Mouse (Mus musculus): ENCODE measurements around the gene Zfp541.

The Zfp541 gene

DNA sequence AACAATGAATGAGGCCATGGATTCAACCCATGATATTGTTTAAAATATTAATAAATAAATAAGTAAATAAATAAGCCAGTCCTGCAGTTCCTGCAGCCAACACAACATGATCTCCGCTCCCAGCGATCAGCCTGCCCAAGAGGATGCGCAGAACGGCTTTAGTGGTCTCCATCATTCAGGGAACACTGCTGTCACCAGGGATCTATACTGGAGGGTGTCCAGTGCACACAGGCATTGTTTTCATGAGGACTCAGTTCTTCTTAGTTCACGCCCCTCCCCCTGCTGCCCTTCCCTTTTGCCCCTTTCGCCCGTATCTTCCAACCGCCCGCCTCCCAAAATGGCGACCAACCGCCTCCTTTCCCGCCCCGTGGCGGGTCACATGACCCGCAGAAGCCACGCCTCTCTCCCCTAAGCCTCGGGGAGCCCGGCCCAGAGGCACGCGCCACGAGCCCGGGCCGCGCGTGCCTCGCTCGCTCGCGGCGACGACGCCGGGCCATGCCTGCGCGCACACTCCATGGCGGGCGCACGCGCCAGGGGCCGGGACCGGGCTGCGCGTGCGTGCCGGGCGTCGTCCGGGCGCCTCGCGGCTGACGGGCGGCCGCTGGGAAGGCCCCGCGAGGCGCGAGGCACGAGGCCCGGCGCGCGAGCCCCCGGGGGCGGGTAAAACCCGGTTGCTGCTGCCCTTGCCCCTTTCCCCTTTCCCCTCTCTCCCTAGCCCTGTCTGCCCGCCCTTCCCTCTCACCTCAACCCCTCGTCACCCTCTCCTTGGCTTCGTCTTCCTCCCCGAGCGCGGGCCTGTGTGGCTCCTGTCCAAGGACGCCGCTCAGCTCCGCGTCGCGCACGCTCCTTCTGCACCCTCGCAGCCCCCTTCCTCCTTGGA, at the start of gene Zfp541:
Gene Zfp541, plus strand, starts transcription at position 596 of the 880 bp plus-strand sequence.
- peak; percentile 47 to 58 for DNase-seq

DNA sequence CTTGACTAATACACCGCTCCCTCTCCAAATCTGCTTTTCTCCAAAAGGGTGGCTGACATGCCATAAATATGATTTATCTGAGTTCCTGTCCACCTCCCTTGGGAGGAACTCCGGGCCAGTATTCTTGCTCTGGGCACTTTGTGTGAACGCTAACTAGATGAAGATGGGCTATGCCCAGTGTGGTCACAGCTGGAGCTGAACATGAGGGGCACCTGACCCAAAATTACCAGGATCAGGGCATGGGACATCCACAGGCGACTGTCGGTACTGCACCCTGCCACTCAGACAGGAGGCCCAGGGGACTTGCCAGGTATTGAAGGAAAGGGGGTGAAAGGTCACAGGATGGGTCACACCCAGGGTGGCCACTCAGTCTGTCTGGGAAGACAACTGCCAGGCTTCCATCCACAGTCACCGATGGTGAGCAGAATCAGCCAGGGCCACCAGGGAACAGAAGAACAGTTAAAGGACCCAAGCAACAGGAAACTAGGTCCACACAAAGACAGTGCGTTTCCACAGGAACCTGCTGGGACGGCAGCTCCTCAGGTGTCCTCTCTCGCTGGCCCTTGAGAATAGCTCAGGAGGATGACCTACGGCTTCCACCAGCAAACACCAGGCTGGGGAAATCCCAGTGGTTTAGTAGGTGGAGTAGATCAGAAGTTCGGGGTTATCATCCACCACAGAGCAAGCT, 48.9 kb upstream of the Zfp541 start:
- DNase-seq: peak; percentile 46 to 62

DNA sequence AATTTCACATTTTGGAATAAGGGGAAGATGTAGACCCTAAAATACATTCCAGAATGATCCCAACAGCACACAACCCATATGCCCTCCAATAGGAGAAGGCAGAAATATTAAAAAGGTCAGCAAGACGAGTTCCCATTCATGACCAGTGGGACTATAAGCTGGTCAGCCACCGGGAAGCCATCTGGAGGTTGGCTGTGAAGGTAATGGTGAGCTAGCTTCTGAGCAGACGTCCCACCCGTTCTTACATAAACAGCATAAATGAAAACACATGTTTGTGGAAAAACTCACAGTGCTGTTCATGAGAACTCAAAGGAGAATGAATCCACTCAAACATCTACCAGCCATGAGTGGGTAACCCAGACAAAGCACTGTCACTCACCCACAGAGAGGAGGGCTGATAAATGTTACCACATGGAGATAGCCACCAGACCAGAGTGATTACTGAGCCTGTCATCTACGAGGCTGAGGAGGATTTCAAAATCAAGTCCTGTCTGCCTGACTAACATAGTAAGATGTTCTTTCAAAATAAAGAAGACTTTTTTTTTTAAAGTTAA, 47.8 kb upstream of the Zfp541 start:
- no peak for DNase-seq

DNA sequence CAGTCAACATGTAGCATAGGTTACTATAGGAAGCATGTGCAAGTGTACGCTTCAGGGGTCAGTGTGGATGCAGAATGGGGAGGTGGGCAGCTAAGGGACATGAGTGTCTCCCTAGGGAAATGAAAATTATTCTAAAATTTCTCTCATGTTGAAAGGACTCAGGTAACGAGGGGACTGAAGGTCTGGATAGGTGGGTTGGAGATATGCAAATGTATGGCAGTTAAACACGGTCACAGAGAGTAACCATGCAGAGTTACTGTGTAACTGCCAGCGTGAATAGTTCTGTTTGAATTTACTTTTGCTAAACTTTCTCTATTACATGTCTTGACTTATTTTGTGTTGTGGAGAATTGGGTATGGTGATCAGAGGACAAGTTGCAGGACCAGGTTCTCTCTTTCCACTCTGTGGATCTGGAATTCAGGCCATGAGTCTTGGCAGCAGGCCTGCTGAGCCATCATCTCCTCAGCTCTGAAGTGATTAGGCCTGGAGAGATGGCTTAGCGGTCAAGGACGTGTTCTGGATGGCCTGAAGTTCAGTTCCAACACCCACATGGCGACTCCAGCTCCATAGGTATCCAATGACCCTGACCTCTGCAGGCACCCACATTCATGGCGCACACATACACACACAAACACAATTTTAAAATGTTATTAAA, 47.0 kb upstream of the Zfp541 start:
- DNase-seq: peak; percentile 38 to 54

DNA sequence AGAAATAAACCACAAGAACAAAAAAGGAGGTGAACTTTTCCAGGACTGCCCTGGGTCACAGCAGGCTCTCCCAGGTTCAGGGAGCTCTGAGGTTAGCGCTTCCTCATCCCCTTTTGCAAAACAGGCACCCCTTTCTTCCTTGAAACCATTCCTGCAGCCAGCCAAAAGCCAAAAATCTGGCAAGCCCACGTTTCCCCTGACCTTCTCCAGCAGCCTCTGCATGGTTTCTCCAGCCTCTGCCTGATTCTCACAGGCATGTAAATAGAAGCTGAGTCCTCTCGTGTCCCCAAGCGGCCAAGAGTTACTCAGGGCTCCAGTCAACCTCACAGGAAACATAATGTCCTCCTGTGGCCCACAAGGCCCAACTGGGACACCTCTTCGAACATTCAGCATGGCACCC, 46.2 kb upstream of the Zfp541 start:
- DNase-seq: no peak

DNA sequence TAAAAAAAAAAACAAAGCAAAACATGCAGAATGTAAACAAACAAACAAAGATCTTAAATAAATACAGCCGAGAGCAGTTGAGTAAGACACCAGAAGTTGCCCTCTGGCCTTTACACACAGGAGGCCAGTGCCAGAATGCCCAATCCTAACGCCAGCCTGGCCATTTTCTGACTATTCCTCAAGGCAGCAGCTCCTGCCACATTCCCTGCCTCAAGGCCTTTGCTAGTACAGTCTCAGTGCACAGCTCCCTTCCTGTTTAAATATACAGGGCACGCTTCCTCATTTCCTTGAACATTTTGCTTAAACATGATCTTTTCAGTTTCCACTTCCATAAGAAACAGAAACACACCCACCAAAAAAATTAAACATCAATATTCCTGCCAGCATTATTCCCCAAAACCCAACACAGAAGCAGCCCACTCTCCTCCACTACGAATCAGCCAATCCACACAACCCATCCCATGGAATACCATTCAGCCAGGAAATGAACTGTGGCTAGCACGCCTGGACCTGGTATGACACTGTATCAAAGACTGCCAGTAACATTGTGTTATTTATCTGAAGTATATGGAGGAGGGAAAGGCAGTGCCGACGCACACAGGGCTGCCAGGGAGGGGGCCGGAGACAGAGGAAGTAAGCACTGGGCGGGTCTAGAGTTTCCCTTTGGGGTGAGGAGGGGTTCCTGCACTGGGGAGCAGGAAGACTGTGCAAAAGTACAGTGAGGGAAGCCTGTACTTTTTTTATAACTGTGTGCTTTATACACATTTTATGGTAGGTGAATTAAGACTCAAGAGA, 43.4 kb upstream of the Zfp541 start:
- DNase-seq: no peak

DNA sequence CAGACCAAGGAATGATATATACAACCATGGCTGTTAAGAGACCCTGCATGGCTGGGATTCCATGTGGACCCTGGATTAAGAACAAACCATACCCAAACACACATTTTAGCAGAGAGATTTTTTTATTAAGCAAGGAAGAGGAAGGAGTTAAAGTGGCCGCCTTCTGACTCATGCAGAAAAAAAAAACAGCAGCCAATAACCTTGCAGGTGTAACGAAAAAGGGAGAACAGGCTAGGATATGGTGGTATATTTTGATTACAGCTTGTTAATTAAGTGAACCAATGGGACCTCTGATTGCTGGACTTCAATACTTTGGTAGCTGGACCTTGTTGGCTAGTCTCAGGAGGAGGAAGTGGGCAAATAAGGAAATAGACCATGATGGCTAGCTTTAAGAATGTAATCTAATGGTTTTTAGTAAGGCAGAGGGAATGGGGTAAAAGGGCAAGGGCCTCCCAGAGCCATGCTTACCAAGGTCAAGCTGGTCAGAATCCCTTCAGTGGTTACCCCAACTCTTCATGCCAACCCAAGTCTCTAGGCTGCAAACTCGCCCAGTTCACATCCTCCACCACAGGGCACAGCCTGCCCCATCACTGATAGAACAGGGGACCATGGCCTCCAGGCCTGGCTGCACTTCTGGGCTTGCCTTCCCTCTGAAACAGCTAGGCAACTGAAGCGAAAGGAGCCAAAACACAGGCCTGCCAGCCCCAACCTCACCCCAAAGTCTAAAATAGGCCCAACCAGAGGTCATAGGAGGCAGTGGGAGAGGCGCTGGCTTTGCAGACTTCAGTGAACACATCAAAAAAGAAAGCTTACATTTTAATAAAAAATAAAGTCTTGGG, 42.1 kb upstream of the Zfp541 start:
- no peak for DNase-seq

DNA sequence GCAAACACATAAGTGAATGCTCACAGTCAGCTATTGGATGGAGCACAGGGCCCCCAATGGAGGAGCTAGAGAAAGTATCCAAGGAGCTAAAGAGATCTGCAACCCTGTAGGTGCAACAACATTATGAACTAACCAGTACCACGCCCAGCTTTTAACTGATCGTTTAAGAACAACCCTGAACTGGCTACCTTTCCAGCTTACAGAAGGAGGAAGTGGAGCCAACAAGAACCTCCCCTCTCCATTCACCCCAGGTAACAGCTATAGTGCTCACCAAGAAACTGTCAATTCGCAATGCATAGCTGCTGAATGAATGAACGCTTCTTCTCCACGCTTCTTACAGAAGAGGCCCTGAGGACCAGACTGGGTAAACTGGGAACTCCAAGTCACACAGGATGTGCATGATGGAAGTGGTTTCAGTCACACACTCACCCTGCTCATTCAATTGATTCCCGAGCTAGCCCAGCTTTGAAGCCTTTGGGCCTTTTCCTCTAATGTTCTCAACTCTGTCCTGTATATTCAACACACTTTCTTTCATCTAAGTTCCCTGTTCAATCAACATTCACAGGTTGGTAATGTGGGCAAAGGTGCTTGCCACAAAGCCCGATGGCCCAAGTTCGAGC, 36.9 kb upstream of the Zfp541 start:
- no peak for DNase-seq

DNA sequence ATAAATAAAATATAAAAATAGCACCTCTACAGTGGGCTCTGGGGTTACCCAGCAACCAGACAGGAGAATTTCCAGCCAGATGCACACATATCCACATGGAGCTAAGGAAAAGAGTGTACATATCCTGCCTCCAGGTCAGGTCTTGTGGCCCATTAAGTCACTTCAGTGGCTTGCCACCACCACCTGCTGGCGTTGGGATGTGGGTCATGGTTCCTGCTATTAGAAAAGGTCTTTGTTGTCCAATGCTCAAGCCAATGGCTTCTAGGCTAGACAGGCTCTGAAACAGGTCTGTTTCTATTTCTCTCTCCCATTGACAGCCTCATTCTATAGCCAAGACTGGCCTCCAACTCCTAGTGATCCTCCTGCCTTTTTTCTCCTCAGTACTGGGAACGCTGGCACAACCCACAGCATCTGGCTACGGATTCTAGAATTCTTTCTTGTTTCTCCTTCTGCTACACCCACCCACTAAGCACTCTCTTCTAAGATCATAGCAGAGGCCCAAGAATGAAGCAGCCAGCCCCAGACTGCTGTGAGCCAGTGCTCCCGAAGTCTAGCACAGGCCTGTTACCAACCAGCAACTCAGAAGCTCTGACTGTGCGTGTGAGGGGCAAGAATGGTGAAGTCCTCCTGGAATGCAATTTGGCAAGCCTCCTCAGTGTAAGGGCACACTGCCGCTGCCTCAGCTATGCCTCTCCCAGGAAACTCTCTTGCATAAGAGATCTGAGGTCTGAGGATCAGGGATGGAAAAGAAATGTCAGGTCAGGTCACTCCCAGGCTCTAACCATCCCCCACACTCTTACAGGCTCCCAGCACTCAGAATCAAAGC, 33.3 kb upstream of the Zfp541 start:
- DNase-seq: peak in 1 of 2 experiments; percentile 22

DNA sequence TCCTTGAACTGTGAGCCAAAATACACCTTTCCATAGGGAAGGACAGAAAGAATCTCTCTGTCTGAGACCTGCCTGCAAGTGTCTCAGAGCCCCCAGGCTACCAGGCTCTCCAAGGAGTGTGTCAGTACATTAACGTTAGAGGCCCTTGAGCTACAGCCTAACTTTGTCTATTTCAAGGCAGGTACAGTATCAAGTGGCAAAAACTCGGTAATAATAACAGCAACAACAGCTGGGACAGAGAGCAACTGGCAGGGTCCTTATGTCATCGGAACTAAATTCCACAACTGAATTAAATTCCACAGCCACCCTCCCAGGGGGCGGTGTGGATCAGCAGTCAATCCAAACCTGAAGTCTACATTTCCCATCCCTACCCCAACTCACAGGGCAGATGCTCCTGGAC, 30.5 kb upstream of the Zfp541 start:
- no peak for DNase-seq

DNA sequence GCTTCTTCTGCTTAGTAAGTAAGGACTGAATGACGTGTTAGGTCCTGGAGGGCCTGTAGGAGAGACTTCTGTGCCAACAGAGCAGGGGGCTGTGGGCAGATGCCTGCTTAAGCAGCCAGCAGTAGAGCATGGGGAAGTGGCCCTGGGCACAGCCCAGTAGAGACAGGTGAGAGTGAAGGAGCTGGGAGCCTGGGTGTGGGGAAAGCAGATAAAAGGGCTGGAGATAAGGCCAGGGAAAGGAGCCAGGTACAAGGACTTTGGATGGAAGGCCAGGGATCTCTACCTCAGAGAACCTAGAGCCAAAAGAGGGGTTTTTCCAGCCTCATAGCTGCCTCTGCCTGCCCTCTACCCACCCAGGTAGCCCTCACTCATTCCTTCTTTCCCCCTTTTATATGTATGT, 28.6 kb upstream of the Zfp541 start:
- DNase-seq: no peak

DNA sequence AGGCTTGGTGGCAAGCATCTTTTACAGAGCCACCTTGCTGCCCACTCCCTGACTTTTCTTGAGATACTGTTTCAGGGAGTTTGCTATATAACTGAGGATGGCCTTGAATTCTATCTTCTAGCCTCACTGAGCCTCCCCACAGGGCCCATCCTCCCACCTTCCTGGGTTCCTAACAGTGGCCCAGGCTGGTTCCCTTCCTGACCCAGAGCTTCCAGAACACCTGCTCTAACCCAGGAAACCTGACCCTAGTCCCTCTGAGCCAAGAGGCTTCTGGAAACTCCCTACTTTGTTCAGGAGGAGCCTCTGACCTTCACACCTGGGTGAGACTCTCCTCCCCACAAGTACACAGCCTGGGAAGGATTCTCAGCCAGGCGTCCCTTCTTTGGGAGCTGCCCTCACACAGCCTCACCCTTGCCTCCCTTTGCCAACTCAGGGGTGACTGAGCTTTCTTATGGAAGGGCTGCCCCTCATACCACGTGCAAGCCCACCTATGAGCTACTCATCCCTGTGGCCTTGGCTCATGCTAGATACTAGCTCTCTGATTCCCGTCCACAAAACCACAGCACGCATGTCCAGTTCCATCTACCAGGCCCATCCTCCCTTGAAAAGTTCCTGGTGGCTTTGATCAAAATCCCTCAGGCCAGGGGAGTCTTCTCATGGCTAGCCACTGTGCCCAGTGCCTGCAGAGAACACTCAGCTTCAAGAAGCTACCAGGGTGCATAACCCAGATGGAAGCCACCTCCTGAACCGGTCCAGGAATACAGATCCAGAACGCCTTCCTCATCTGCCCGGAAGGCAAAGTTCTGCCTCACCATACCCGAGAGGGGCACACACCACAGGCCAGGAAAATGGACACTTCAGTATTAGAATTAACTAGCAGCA, 27.8 kb upstream of the Zfp541 start:
- DNase-seq: no peak

DNA sequence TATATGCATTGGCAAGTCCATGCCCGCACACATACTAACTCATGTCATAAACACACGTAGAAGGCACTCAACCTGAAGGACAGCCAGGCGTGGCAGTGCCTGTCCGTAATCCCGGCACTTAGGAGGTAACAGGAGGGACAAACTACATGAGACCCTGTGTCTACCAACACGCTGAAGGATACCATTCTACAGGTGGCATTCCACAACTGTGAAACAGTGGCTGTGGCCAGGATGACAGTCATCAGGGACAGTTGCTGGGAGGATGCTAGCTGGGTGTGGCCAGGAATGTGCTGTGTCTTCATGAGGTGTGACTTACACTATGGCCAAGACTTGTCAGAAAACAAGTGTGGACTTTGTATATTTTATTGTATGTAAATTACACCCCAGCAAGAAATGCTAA, 24.6 kb upstream of the Zfp541 start:
- DNase-seq: no peak

DNA sequence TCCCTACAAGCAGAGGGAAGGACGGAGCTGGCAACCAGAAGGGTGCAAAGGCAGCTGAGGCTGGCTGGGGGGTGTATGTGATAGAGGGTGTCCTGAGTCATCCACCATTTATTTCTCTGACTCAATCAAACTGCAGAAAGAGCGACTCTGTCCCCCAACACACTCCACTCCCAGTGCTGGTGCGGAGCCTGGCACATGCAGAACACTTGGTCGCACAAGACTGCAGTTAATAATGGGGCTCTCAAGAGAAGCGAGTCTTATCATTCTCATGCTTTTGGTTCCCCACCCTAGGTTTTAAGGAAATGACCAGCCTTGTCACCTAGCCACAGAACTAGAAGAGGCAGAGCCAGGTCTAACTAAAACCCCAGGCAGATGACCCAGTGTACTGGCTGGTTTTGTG, 22.3 kb upstream of the Zfp541 start:
- no peak for DNase-seq

DNA sequence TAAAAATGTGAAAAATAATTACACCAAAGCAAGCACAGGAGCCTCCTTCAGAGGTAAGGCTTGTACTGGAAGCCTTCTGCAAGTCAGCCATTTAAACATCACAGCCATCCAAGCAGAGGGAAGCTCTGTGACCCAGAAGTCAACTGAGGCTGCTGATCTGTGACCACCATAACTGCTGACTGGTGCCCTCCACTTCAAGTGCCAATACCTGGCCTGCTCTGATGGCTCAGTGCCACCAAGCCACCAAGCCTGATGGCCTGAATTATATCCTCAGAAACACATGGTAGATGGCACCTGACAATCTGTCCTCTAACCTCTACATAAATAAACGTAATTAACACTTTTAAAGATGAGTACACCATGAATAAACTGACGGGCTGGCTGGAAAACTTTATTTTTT, 20.4 kb upstream of the Zfp541 start:
- peak; percentile 82 for DNase-seq

DNA sequence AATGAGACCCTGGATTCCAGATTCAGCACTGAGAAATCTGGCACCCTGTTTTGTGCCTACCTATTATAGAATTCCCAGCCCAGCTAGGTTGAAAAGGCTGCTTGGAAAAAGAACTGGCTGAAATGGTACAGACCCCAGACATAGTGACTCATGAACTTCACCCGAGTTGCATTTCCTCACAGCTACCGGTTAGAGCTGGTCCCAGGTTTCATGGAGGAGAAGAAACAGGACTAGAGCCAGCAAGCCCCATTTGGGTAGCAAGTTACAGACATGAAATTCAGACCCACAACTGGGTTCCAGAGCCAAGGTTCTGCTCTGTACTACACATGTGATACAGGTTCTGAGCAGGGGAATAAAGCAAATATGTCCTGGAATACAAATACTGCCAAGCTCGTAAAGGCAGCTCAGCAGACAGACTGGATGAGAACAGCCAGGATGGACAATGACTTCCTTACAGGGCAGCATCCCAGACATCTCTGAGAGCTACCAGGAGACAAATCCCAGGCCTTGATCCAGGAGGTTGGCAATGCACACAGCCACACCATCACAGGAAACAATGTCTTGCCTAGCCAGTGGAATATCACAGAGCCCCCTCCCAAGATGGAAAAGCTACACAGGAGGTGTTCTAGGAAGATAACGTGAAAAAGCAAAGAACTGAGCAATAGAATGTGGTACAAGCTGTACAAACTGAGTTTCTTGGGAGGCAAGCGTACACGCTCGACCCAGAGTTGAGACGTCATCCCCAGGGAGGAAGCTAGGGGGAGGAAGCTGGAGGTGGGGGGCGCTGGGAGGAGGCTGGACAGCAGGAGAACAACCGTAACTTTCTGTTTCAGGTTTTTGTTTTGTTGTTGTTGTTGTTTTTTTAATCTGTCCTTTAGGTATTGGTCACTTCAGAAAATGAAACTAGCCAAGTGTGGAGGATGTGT, 18.5 kb upstream of the Zfp541 start:
- DNase-seq: no peak

DNA sequence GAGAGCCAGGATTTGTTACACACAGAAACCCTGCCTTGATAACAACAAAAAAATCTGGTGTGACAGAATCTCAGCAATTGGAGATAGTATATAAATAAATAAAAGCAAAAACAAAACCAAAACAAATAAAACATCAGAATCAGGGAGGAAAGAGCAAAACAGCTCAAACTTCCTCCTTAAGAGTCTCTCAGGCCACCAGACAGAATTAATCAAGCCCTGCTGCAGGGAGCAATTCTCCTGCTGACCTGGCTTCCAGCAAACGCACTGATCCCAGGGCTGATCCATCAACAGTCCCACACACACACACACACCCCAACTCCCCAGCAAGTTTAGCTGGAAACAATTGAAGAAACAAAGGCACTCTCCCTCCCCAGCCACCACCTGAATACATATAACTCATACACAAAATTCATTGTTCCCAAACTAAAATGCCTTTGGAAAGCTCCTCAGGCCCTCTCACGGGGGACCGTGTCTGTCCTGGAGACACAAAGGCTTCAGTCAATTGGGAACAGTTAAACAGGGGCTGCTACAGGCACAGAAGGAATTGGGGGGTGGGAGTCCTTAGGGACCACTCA, 17.7 kb upstream of the Zfp541 start:
- peak in 1 of 2 experiments; percentile 16 for DNase-seq

DNA sequence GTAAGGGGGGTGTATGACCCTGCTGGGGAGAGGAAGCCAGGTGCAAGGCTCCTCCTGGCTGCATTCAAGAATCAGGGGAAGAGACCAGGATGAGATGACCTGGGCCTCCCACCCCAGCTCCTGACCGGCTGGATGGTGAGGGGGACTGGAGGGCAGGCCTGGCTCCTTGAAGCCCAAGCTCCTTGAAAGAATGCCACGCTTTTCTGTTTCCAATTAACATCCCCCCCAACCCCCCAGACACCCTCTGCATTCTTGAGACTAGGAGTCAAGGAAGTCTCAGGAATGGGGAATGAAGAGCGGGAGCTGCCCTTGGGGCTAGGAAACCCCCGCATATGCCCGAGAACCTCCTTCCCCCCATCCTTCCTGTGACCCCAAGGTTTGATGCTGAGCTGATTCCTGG, 17.1 kb upstream of the Zfp541 start:
- DNase-seq: no peak
